Mouse (Mus musculus): Measurements from ENCODE around the gene Gm49711. TPM values are rescaled to one million over a fixed set of nuclear protein-coding genes. Genes with fewer than 3 reads are reported as not detected.
A peak's percentile ranks its signal among the peaks of the same experiment; 100 is the strongest.

Gene Gm49711
- polyA plus RNA-seq, 1 experiment, result not detected

GRCm38 (mm10) chr16:92039966-92040365 lies 18.1 kb upstream of the Gm49711 start:
- H3K9ac ChIP-seq (ENCODE audit: low read depth, poor library complexity, severe bottlenecking), result no peak overlapping the region

DNA sequence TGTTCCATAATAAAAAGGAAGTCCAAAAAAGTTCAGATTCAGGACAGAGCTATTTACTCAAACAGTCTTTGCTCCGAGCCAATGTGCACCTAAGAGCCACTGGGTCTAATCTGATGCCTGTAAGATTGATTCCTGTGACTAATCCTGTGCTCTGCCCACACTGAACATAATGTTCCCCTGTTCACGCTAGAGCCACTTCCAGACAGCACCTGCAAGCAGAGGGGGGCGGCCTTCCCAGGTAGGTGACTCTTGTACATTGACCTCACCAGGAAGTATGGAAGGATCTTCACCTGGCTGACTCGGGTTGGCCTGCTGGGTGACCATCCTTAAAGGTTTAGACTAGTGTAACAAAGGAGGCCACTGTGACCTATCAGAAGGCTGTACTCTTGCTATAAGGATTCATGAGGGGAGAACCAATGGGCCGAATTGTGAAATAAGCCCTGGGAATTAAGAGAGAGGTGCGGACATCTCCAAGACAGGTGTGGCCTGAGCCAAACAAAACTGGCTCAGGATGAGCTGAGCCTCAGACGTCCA lies 6.3 kb upstream of the Gm49711 start:
- Histone ChIP-seq H3K27me3 (ENCODE audit: control insufficient read depth, insufficient read depth, low read length, poor library complexity, severe bottlenecking) (no peaks in the 10 kb centered on the region; the same call in none of the 2 replicates), H3K9me3 (replicated peaks; ENCODE audit: control insufficient read depth, insufficient read depth, low read length, poor library complexity, severe bottlenecking) (no peaks in the 10 kb centered on the region), H3K4me3 (ENCODE audit: low read depth, low read length) (no peak overlapping the region), H3K36me3 (ENCODE audit: control insufficient read depth, insufficient read depth, low read length, poor library complexity, severe bottlenecking) (no peaks in the 10 kb centered on the region), H3K4me1 (ENCODE audit: control insufficient read depth, insufficient read depth, low read length) (peaks cover 2% of the 10 kb centered on the region), H3K27ac (ENCODE audit: insufficient read depth, low read length) (no peak overlapping the region), H3K9ac (ENCODE audit: low read depth, poor library complexity, severe bottlenecking) (no peak overlapping the region)
- TF ChIP-seq EP300 (IDR thresholded peaks at IDR 0.05; ENCODE audit: insufficient read depth, low read depth, low read length) (no peak), CTCF (IDR thresholded peaks at IDR 0.05; ENCODE audit: low read depth, low read length) (no peak), POLR2A (IDR thresholded peaks at IDR 0.05; ENCODE audit: insufficient read depth, low read length) (no peak)

More at GRCm38 (mm10) chr16:92039966-92040365, 18.1 kb upstream of the Gm49711 start:
- H3K9me3 ChIP-seq (replicated peaks; ENCODE audit: control insufficient read depth, insufficient read depth, low read length, poor library complexity, severe bottlenecking), result no peaks in the 10 kb centered on the region
- no peaks in the 10 kb centered on the region for H3K4me1 ChIP-seq (ENCODE audit: control insufficient read depth, insufficient read depth, low read length)
- no peaks in the 10 kb centered on the region for H3K36me3 ChIP-seq (ENCODE audit: control insufficient read depth, insufficient read depth, low read length, poor library complexity, severe bottlenecking)
- no peak overlapping the region for H3K27ac ChIP-seq (ENCODE audit: insufficient read depth, low read length)
- no peak overlapping the region for H3K4me3 ChIP-seq (ENCODE audit: low read depth, low read length)
- TF ChIP-seq POLR2A (IDR thresholded peaks at IDR 0.05; ENCODE audit: insufficient read depth, low read length) (no peak), CTCF (IDR thresholded peaks at IDR 0.05; ENCODE audit: low read depth, low read length) (no peak), EP300 (IDR thresholded peaks at IDR 0.05; ENCODE audit: insufficient read depth, low read depth, low read length) (no peak)
- no peaks in the 10 kb centered on the region for H3K27me3 ChIP-seq (ENCODE audit: control insufficient read depth, insufficient read depth, low read length, poor library complexity, severe bottlenecking)

DNA sequence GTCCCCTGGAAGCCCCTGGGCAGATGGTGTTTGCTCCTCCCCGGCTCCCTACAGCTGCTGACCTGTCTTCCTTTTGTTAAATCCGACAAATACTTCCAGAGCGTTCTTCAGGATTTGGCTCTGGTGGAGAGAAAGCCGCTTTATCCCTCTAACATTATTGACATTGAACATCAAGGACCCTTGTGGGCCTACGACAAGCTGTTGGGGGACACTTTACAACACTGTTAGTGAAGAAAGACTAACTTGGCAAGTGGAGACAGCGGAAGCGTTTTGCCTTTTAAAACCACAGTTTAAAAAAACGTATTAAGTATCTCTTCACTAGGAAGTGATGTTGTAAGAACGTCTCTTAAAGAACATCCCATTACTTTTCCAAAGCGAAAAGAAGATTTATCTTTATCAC lies 5.5 kb upstream of the Gm49711 start:
- H3K4me3 ChIP-seq (ENCODE audit: low read depth, low read length), result no peak overlapping the region
- no peak overlapping the region for H3K9ac ChIP-seq (ENCODE audit: low read depth, poor library complexity, severe bottlenecking)
- TF ChIP-seq CTCF (IDR thresholded peaks at IDR 0.05; ENCODE audit: low read depth, low read length) (no peak), POLR2A (IDR thresholded peaks at IDR 0.05; ENCODE audit: insufficient read depth, low read length) (no peak), EP300 (IDR thresholded peaks at IDR 0.05; ENCODE audit: insufficient read depth, low read depth, low read length) (no peak)

GRCm38 (mm10) chr16:92056711-92057110 lies 1.4 kb upstream of the Gm49711 start:
- TF ChIP-seq EP300 (IDR thresholded peaks at IDR 0.05; ENCODE audit: insufficient read depth, low read depth, low read length), result no peak
- TF ChIP-seq POLR2A (IDR thresholded peaks at IDR 0.05; ENCODE audit: insufficient read depth, low read length), result no peak
- TF ChIP-seq CTCF (IDR thresholded peaks at IDR 0.05; ENCODE audit: low read depth, low read length), result no peak
- Histone ChIP-seq H3K36me3 (ENCODE audit: control insufficient read depth, insufficient read depth, low read length, poor library complexity, severe bottlenecking) (no peaks in the 10 kb centered on the region; the same call in 1 of the 2 replicates), H3K27ac (ENCODE audit: insufficient read depth, low read length) (no peak overlapping the region)

More for the DNA sequence above, 5.5 kb upstream of the Gm49711 start:
- Histone ChIP-seq H3K4me1 (ENCODE audit: control insufficient read depth, insufficient read depth, low read length) (peaks cover 2% of the 10 kb centered on the region), H3K27ac (ENCODE audit: insufficient read depth, low read length) (no peak overlapping the region), H3K9me3 (replicated peaks; ENCODE audit: control insufficient read depth, insufficient read depth, low read length, poor library complexity, severe bottlenecking) (no peaks in the 10 kb centered on the region), H3K27me3 (ENCODE audit: control insufficient read depth, insufficient read depth, low read length, poor library complexity, severe bottlenecking) (no peaks in the 10 kb centered on the region; the same call in none of the 2 replicates), H3K36me3 (ENCODE audit: control insufficient read depth, insufficient read depth, low read length, poor library complexity, severe bottlenecking) (no peaks in the 10 kb centered on the region)

GRCm38 (mm10) chr16:92057456-92057851 lies 662 bp upstream of the Gm49711 start:
- Histone ChIP-seq H3K27ac (ENCODE audit: insufficient read depth, low read length) (no peak overlapping the region), H3K9me3 (replicated peaks; ENCODE audit: control insufficient read depth, insufficient read depth, low read length, poor library complexity, severe bottlenecking) (no peaks in the 10 kb centered on the region), H3K9ac (ENCODE audit: low read depth, poor library complexity, severe bottlenecking) (peak overlapping the region; percentile 94), H3K4me3 (ENCODE audit: low read depth, low read length) (peak overlapping the region; percentile 67), H3K36me3 (ENCODE audit: control insufficient read depth, insufficient read depth, low read length, poor library complexity, severe bottlenecking) (peaks cover 2% of the 10 kb centered on the region; the same call in 1 of the 2 replicates), H3K27me3 (ENCODE audit: control insufficient read depth, insufficient read depth, low read length, poor library complexity, severe bottlenecking) (no peaks in the 10 kb centered on the region), H3K4me1 (ENCODE audit: control insufficient read depth, insufficient read depth, low read length) (no peaks in the 10 kb centered on the region)
- TF ChIP-seq CTCF (IDR thresholded peaks at IDR 0.05; ENCODE audit: low read depth, low read length) (no peak), EP300 (IDR thresholded peaks at IDR 0.05; ENCODE audit: insufficient read depth, low read depth, low read length) (no peak), POLR2A (IDR thresholded peaks at IDR 0.05; ENCODE audit: insufficient read depth, low read length) (no peak)

More at GRCm38 (mm10) chr16:92056711-92057110, 1.4 kb upstream of the Gm49711 start:
- no peak overlapping the region for H3K4me3 ChIP-seq (ENCODE audit: low read depth, low read length)
- H3K9me3 ChIP-seq (replicated peaks; ENCODE audit: control insufficient read depth, insufficient read depth, low read length, poor library complexity, severe bottlenecking), result no peaks in the 10 kb centered on the region
- no peak overlapping the region for H3K9ac ChIP-seq (ENCODE audit: low read depth, poor library complexity, severe bottlenecking)
- H3K4me1 ChIP-seq (ENCODE audit: control insufficient read depth, insufficient read depth, low read length), result peaks cover 2% of the 10 kb centered on the region
- no peaks in the 10 kb centered on the region for H3K27me3 ChIP-seq (ENCODE audit: control insufficient read depth, insufficient read depth, low read length, poor library complexity, severe bottlenecking)
